Mouse (Mus musculus): ENCODE measurements at regions not wholly inside any gene's neighbourhood (a gene's known extent, or its start where the extent isn't known, plus 50 kb on each side); places are given as distances from the start of the nearest gene placed in this dataset.

GRCm38 (mm10) chr13:55953426-55953825, 117.4 kb upstream of the Pitx1 start:
- H3K4me2 ChIP-seq: no peak overlapping the region
- no peaks in the 10 kb centered on the region for H3K36me3 ChIP-seq
- no peak overlapping the region for H3K27ac ChIP-seq (replicated peaks)
- WGBS: 97% methylated on average over 2 of the region's 2 CpGs
- H3K27me3 ChIP-seq: 0 out of 2 replicates have a peak, but pooled peaks cover 5% of the 10 kb centered on the region
- H3K9ac ChIP-seq: no peak overlapping the region
- no peaks in the 10 kb centered on the region for H3K9me3 ChIP-seq
- no peak for ATAC-seq (ENCODE audit: low FRiP score, low read depth)
- no peaks in the 10 kb centered on the region for H3K4me1 ChIP-seq (replicated peaks)
- H3K4me3 ChIP-seq: no peak overlapping the region

DNA sequence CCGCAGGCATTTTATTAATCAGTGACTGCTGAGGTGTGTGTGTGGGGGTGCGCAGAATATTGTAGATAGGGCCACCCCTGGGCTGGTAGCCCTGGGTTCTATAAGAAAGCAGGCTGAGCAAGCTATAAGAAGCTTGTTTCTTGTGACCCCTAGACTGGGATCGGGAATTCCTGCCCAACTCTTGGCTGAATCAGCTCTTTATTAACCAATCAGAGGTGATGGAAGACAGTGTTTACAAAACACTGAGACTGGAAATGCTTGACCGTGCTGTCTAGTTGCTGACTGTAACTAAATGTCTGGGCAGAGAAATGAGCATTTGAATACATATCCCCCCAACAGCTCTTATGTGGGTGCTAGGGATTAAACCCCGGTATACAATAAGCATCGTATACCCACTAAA, 114.8 kb upstream of the Pitx1 start:
- H3K9me3 ChIP-seq: no peaks in the 10 kb centered on the region
- ATAC-seq (ENCODE audit: low FRiP score, low read depth): no peak
- 89% methylated on average over 6 of the region's 6 CpGs for whole genome bisulfite sequencing

DNA sequence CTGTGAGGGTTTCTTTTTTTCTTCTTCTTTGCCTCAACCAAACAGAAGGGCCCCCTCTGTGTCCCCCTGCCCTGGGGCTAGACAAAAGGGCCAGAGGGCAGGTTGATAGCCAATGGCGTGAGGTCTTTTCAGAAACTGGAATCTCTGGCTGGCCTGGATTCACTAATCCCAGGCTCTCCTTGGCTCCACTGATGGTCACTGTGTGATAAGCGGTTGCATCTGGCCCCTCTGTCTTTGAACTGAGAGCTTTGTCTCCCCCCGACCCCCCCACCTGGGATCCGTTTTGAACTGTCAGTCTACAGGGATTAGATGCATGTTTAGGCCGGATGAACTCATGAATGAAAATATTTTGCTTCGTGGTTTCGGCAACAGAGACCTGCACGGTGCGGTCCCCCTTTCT, 112.6 kb upstream of the Pitx1 start:
- no peaks in the 10 kb centered on the region for H3K36me3 ChIP-seq
- H3K4me2 ChIP-seq: no peak overlapping the region
- no peaks in the 10 kb centered on the region for H3K9me3 ChIP-seq
- H3K27ac ChIP-seq (replicated peaks): no peak overlapping the region
- 65% methylated on average over 9 of the region's 9 CpGs for WGBS
- no peaks in the 10 kb centered on the region for H3K4me1 ChIP-seq (replicated peaks)
- ATAC-seq (ENCODE audit: low FRiP score, low read depth): no peak
- H3K9ac ChIP-seq: no peak overlapping the region
- no peaks in the 10 kb centered on the region for H3K27me3 ChIP-seq
- no peak overlapping the region for H3K4me3 ChIP-seq

More for the DNA sequence above, 114.8 kb upstream of the Pitx1 start:
- no peak overlapping the region for H3K27ac ChIP-seq (replicated peaks)
- H3K9ac ChIP-seq: no peak overlapping the region
- no peaks in the 10 kb centered on the region for H3K27me3 ChIP-seq
- H3K4me3 ChIP-seq: no peak overlapping the region
- H3K4me2 ChIP-seq: no peak overlapping the region
- no peaks in the 10 kb centered on the region for H3K36me3 ChIP-seq
- no peaks in the 10 kb centered on the region for H3K4me1 ChIP-seq (replicated peaks)

DNA sequence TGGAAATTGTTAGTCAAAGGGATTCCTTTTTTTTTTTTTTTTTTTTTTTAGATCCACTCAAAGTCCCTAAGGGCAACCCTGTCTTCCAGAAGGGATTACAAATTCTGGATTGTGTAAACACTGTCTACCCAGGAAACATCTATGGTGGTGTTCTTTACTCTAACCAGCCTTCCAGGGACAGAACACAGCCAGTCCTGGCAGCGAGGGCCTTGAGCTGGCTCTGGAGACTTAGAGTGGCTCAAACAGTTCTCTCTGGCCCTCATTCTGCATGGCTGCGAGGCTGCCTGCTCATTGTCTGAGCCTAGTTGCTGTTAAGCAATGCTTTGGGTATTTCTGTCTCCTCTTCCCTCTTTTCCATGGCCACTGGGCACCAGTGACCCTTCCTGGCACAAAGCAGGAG, 112.2 kb upstream of the Pitx1 start:
- Histone ChIP-seq H3K27ac (replicated peaks) (no peak overlapping the region), H3K9ac (no peak overlapping the region), H3K4me2 (no peak overlapping the region), H3K36me3 (no peaks in the 10 kb centered on the region), H3K27me3 (no peaks in the 10 kb centered on the region), H3K4me3 (no peak overlapping the region), H3K4me1 (replicated peaks) (no peaks in the 10 kb centered on the region), H3K9me3 (no peaks in the 10 kb centered on the region)
- 51% methylated on average over 2 of the region's 2 CpGs for WGBS
- ATAC-seq (ENCODE audit: low FRiP score, low read depth): no peak

- H3K4me3 ChIP-seq: no peak overlapping the region
- ATAC-seq (ENCODE audit: low FRiP score, low read depth): no peak
- peaks cover 7% of the 10 kb centered on the region; the same call in 1 of the 2 replicates for H3K9me3 ChIP-seq
- H3K27ac ChIP-seq (replicated peaks): no peak overlapping the region
- 83% methylated on average over 9 of the region's 9 CpGs for WGBS
- H3K4me1 ChIP-seq (replicated peaks): no peaks in the 10 kb centered on the region
- no peak overlapping the region for H3K9ac ChIP-seq
- no peaks in the 10 kb centered on the region for H3K36me3 ChIP-seq
- H3K27me3 ChIP-seq: no peaks in the 10 kb centered on the region
- H3K4me2 ChIP-seq: no peak overlapping the region
These were observed 101.4 kb upstream of the Pitx1 start for GRCm38 (mm10) chr13:55937417-55937816.

GRCm38 (mm10) chr13:55937000-55937399, 101.0 kb upstream of the Pitx1 start:
- 82% methylated on average over 9 of the region's 9 CpGs for WGBS

DNA sequence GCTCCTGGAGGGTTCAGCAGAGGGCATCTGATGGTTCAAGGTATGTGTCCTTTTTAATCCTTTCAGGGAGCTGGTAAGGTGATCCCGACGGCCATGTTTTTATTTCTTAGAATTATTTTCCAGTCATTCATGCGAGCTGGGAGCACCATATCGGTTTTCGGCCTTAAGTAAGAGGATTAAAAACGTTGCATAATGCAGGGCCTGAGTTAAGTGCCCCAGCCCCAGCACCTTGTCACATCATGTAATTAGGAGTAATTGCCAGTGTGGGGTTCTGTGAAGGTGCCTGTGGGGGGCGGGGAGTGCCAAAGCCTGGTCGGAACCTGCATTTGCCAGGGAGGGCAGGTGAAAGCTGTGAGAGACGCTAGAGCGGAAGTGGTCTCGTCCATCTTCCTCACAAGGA, 94.6 kb upstream of the Pitx1 start:
- Histone ChIP-seq H3K4me2 (no peak overlapping the region), H3K4me1 (replicated peaks) (no peaks in the 10 kb centered on the region), H3K9me3 (no peaks in the 10 kb centered on the region), H3K4me3 (no peak overlapping the region), H3K36me3 (no peaks in the 10 kb centered on the region), H3K27me3 (no peaks in the 10 kb centered on the region; the same call in 1 of the 2 replicates), H3K27ac (replicated peaks) (no peak overlapping the region), H3K9ac (no peak overlapping the region)
- WGBS: 89% methylated on average over 11 of the region's 11 CpGs
- ATAC-seq (ENCODE audit: low FRiP score, low read depth): no peak

More at GRCm38 (mm10) chr13:55937000-55937399, 101.0 kb upstream of the Pitx1 start:
- ATAC-seq (ENCODE audit: low FRiP score, low read depth): no peak
- no peaks in the 10 kb centered on the region for H3K4me1 ChIP-seq (replicated peaks)
- H3K27ac ChIP-seq (replicated peaks): no peak overlapping the region
- no peaks in the 10 kb centered on the region for H3K36me3 ChIP-seq
- H3K27me3 ChIP-seq: no peaks in the 10 kb centered on the region
- peaks cover 7% of the 10 kb centered on the region; the same call in 1 of the 2 replicates for H3K9me3 ChIP-seq
- no peak overlapping the region for H3K4me2 ChIP-seq
- H3K4me3 ChIP-seq: no peak overlapping the region
- H3K9ac ChIP-seq: no peak overlapping the region

DNA sequence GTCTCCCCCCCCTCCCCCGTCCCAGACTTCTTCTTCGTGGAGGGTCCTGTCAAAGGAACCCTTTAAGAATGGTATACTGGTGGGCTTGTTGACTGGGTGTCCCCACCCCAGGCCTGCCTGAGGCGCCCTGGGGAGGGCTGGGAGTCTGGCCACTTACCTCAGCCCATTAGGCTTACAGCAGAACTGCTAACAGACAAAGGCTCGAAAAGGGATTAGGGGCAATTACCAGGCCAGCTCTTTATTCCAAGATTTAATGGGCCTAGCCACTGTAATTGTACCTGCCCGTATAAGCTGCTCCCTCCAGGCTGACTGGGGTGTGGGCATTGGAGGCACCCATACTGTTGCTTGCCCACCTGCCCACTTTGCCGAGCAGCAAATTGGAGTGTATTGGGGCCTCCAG, 93.8 kb upstream of the Pitx1 start:
- 64% methylated on average over 6 of the region's 6 CpGs for WGBS

DNA sequence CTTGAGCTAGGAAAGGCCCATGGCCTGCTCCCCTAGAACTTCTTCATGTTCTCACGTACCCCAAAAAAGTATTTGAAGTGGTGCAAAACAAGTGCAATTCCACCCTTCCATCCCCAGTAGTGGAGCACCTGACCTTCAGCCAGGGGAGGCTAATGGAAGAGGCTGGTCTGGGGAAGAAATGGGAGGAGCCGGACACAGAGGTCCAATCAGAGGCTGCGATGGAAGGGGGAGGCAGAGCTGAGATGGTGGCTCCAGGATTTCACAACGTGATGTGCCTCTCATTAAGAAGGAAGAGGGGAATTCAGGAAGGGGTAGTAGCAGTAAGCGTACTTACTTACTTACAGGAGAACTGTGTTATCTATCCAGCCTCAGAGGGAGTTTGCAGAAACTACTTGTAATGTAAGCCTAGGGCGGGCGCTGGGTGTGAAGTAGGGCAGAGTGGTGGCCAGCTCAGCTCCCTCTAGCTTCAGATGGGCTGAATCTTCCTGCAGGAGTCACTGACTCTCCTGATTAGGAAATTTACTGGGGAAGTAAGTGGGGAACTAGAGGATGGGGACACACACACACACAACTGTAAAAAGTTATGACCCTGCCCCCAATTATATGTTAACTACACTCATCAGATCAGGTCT, 87.6 kb upstream of the Pitx1 start:
- Histone ChIP-seq H3K36me3 (no peaks in the 10 kb centered on the region), H3K9me3 (no peaks in the 10 kb centered on the region), H3K9ac (no peak overlapping the region), H3K4me1 (replicated peaks) (peaks cover 3% of the 10 kb centered on the region; the same call in 1 of the 2 replicates), H3K4me2 (no peak overlapping the region), H3K4me3 (no peak overlapping the region), H3K27me3 (no peaks in the 10 kb centered on the region; the same call in 1 of the 2 replicates), H3K27ac (replicated peaks) (no peak overlapping the region)
- WGBS: 24% methylated on average over 7 of the region's 7 CpGs
- ATAC-seq (ENCODE audit: low FRiP score, low read depth): no peak

More for the DNA sequence above, 93.8 kb upstream of the Pitx1 start:
- Histone ChIP-seq H3K4me2 (no peak overlapping the region), H3K9ac (no peak overlapping the region), H3K27ac (replicated peaks) (no peak overlapping the region), H3K4me1 (replicated peaks) (no peaks in the 10 kb centered on the region), H3K9me3 (no peaks in the 10 kb centered on the region), H3K36me3 (no peaks in the 10 kb centered on the region), H3K4me3 (no peak overlapping the region), H3K27me3 (no peaks in the 10 kb centered on the region; the same call in 1 of the 2 replicates)
- no peak for ATAC-seq (ENCODE audit: low FRiP score, low read depth)

DNA sequence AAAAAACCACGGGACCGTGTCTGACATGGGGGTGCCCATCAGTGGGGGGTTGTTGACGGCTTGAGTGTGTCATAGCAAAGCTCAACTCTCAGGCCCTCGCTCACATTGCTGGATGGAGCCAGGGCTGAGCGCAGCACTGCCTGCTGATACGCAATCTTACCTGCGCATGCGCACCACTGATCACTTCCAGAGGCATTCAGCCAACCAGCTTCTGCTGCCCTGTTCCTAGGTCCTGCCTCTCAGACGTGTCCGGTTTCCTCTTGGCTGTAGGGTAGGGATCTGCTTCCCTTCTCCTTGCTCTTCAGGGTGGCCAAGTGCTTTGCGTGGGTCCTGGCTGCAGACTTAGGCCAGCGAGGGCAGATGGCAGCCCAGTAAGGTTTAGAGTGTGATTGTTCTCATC, 81.3 kb upstream of the Pitx1 start:
- Histone ChIP-seq H3K36me3 (no peaks in the 10 kb centered on the region), H3K27ac (replicated peaks) (no peak overlapping the region), H3K27me3 (no peaks in the 10 kb centered on the region; the same call in 1 of the 2 replicates), H3K9me3 (no peaks in the 10 kb centered on the region), H3K4me2 (no peak overlapping the region), H3K4me3 (no peak overlapping the region), H3K9ac (no peak overlapping the region), H3K4me1 (replicated peaks) (peaks cover 6% of the 10 kb centered on the region)
- ATAC-seq (ENCODE audit: low FRiP score, low read depth): no peak
- WGBS: 91% methylated on average over 12 of the region's 12 CpGs

- H3K27ac ChIP-seq (replicated peaks): no peak overlapping the region
- H3K4me1 ChIP-seq (replicated peaks): peaks cover 11% of the 10 kb centered on the region
- H3K4me2 ChIP-seq: peak overlapping the region; percentile 27; the same call in 1 of the 2 replicates
- H3K9ac ChIP-seq: no peak overlapping the region
- no peak overlapping the region for H3K4me3 ChIP-seq
- H3K36me3 ChIP-seq: no peaks in the 10 kb centered on the region
- 0 out of 2 replicates have a peak, but pooled peaks have one; percentile 45 for ATAC-seq (ENCODE audit: low FRiP score, low read depth)
- no peaks in the 10 kb centered on the region for H3K9me3 ChIP-seq
- WGBS: 42% methylated on average over 13 of the region's 13 CpGs
- H3K27me3 ChIP-seq: peaks cover 2% of the 10 kb centered on the region; the same call in 1 of the 2 replicates
These were observed 76.3 kb upstream of the Pitx1 start for GRCm38 (mm10) chr13:55912271-55912711.

GRCm38 (mm10) chr13:55909941-55910340, 73.9 kb upstream of the Pitx1 start:
- Histone ChIP-seq H3K4me3 (no peak overlapping the region), H3K4me2 (no peak overlapping the region), H3K9ac (no peak overlapping the region), H3K36me3 (no peaks in the 10 kb centered on the region), H3K4me1 (replicated peaks) (peaks cover 11% of the 10 kb centered on the region), H3K27ac (replicated peaks) (no peak overlapping the region), H3K27me3 (peaks cover 2% of the 10 kb centered on the region; the same call in 1 of the 2 replicates), H3K9me3 (no peaks in the 10 kb centered on the region)
- 22% methylated on average over 5 of the region's 5 CpGs for WGBS
- ATAC-seq (ENCODE audit: low FRiP score, low read depth): no peak
